Mouse (Mus musculus): Measurements from ENCODE around the gene Grik5.
A peak's percentile ranks its signal among the peaks of the same experiment; 100 is the strongest.

Grik5 gene

GRCm38 (mm10) chr7:24987941-24988340, 84.2 kb downstream of the Grik5 start:
- no peak for DNase-seq (ENCODE audit: low read depth, low spot score)

- DNase-seq (ENCODE audit: low read depth, low spot score): no peak
Measured at GRCm38 (mm10) chr7:24985799-24986198, 86.3 kb downstream of the Grik5 start.

GRCm38 (mm10) chr7:24984307-24984706, 87.8 kb downstream of the Grik5 start:
- no peak for DNase-seq (ENCODE audit: low read depth, low spot score)

- no peak for DNase-seq (ENCODE audit: low read depth, low spot score)
Measured at GRCm38 (mm10) chr7:24983396-24983795, 88.8 kb downstream of the Grik5 start.

- no peak for DNase-seq (ENCODE audit: low read depth, low spot score)
Measured at GRCm38 (mm10) chr7:24980439-24980838, 91.7 kb downstream of the Grik5 start.

- DNase-seq (ENCODE audit: low read depth, low spot score): no peak
Measured at GRCm38 (mm10) chr7:24978781-24979180, 93.4 kb downstream of the Grik5 start.

- no peak for DNase-seq (ENCODE audit: low read depth, low spot score)
Measured at GRCm38 (mm10) chr7:24974893-24975595, 97.1 kb downstream of the Grik5 start.

GRCm38 (mm10) chr7:24973902-24974301, 98.2 kb downstream of the Grik5 start:
- no peak for DNase-seq (ENCODE audit: low read depth, low spot score)

GRCm38 (mm10) chr7:24973208-24973607, 98.9 kb downstream of the Grik5 start:
- DNase-seq (ENCODE audit: low read depth, low spot score): no peak

GRCm38 (mm10) chr7:24971972-24972893, 99.9 kb downstream of the Grik5 start, which contains the start of gene Rabac1:
Gene Rabac1, minus strand, starts transcription at chr7:24972754.
- DNase-seq (ENCODE audit: low read depth, low spot score): peak; percentile 92

GRCm38 (mm10) chr7:24971261-24971971, 100.7 kb downstream of the Grik5 start:
- DNase-seq (ENCODE audit: low read depth, low spot score): no peak

- DNase-seq (ENCODE audit: low read depth, low spot score): no peak
Measured at GRCm38 (mm10) chr7:24970341-24970740, 101.8 kb downstream of the Grik5 start.

- DNase-seq (ENCODE audit: low read depth, low spot score): no peak
Measured at GRCm38 (mm10) chr7:24969805-24970204, 102.3 kb downstream of the Grik5 start.

- no peak for DNase-seq (ENCODE audit: low read depth, low spot score)
Measured at GRCm38 (mm10) chr7:24968463-24968862, 103.7 kb downstream of the Grik5 start.

GRCm38 (mm10) chr7:24967966-24968365, 104.2 kb downstream of the Grik5 start:
- DNase-seq (ENCODE audit: low read depth, low spot score): no peak

- no peak for DNase-seq (ENCODE audit: low read depth, low spot score)
Measured at GRCm38 (mm10) chr7:24964897-24965535, 107.1 kb downstream of the Grik5 start.

- DNase-seq (ENCODE audit: low read depth, low spot score): no peak
Measured at GRCm38 (mm10) chr7:24964288-24964687, 107.9 kb downstream of the Grik5 start.

Measured in brain, embryonic 18.5 days (tissue).